Mouse (Mus musculus): ENCODE measurements around the gene Tdg. TPM values are rescaled to one million over a fixed set of nuclear protein-coding genes. Genes with fewer than 3 reads are reported as not detected.
A peak's percentile ranks its signal among the peaks of the same experiment; 100 is the strongest.
"Not testable (repeated sequence)": the region's sequence is repeated elsewhere in the genome, so short reads cannot be mapped to it uniquely, and the experiment has no call there.

The Tdg gene
- polyA plus RNA-seq (2011; ENCODE audit: insufficient read depth, insufficient read length, low read depth, missing spikeins): 105 and 119 TPM in 2 replicates

DNA sequence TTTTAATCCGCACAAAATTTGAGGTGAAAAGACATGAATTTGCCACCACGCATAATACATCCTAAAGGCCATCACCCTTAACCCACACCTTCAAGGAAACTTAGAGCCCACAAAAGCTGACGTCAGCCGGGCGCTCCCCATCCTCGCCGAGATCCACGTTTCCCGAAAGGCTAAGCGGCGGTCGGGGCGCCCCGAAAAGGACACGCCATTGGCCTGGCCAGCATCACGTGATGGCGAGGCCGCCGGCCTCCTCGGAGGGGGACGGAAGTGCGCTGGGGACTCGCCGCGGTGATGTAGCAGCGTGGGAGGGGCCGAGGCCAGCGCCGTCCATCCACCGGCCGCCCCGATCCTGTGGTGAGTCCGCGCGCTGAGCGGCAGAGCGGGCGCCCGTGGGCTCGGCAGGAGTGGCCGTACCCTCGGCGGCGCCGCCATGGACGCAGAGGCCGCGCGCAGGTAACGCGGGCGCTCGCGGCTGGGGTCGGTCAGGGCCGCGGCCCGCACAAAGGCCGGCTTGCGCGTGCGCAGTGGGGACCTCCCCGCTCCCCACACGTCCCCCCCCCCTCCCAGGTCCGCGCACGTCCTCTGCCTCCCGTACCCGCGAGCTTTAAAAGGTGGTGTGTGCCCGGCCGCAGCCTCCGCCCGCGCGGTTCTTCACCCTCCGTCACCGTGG, at the start of gene Tdg:
Gene Tdg, plus strand, starts transcription at position 243 of the 670 bp plus-strand sequence.
- peak within 1 kb of the TSS; percentile 96 for H3K9ac ChIP-seq (ENCODE audit: low read depth, poor library complexity, severe bottlenecking)
- peaks cover 11% of the 10 kb centered on the region for H3K36me3 ChIP-seq (ENCODE audit: control insufficient read depth, insufficient read depth, low read length, poor library complexity, severe bottlenecking)
- H3K27ac ChIP-seq (ENCODE audit: insufficient read depth, low read length): peak within 1 kb of the TSS; percentile 87
- H3K4me1 ChIP-seq (ENCODE audit: control insufficient read depth, insufficient read depth, low read length); H3K27me3 ChIP-seq (ENCODE audit: control insufficient read depth, insufficient read depth, low read length, poor library complexity, severe bottlenecking); H3K9me3 ChIP-seq (replicated peaks; ENCODE audit: control insufficient read depth, insufficient read depth, low read length, poor library complexity, severe bottlenecking): not testable (repeated sequence)
- H3K4me3 ChIP-seq (ENCODE audit: low read depth, low read length): peak within 1 kb of the TSS; percentile 99

DNA sequence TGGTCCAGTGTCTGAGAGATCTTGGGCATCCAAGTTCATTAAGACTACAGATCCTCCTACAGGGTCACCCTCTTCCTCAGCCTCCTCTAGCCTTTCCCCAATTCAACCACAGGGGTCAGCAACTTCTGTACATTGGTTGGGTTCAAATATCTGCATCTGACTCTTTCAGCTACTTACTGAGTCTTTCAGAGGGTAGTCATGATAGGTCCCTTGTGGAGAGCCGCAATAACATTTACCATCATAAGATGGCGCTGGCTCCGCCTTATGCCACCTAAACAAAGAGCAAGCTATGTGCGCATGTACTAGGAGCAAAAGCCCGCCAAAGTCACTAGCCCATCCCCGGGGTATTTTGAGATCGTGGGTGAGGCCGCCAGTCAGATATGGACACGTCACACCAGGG, 40.0 kb upstream of the Tdg start:
- H3K9me3 ChIP-seq (replicated peaks; ENCODE audit: control insufficient read depth, insufficient read depth, low read length, poor library complexity, severe bottlenecking); H3K27ac ChIP-seq (ENCODE audit: insufficient read depth, low read length); H3K4me1 ChIP-seq (ENCODE audit: control insufficient read depth, insufficient read depth, low read length); H3K27me3 ChIP-seq (ENCODE audit: control insufficient read depth, insufficient read depth, low read length, poor library complexity, severe bottlenecking); H3K36me3 ChIP-seq (ENCODE audit: control insufficient read depth, insufficient read depth, low read length, poor library complexity, severe bottlenecking); H3K9ac ChIP-seq (ENCODE audit: low read depth, poor library complexity, severe bottlenecking): not testable (repeated sequence)
- H3K4me3 ChIP-seq (ENCODE audit: low read depth, low read length): peak overlapping the region; percentile 32

DNA sequence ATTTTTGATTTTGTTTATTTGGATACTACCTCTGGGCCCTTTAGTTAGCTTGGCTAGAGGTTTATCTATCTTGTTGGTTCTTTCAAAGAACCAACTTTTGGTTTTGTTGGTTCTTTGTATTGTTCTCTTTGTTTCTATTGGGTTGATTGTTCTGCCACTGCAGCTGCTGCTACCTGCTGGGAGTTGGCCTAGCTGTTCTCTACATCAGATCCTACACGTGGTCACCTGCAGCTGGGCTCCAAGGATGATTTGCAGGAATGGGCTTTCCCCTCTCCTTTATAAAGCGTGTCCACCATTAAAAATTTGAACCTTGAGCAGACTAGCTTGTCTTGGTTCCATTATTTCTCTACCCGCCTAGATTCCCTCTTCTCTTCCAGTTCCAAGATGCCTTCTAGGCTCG, 35.2 kb upstream of the Tdg start:
- H3K9me3 ChIP-seq (replicated peaks; ENCODE audit: control insufficient read depth, insufficient read depth, low read length, poor library complexity, severe bottlenecking); H3K27me3 ChIP-seq (ENCODE audit: control insufficient read depth, insufficient read depth, low read length, poor library complexity, severe bottlenecking); H3K4me3 ChIP-seq (ENCODE audit: low read depth, low read length); H3K9ac ChIP-seq (ENCODE audit: low read depth, poor library complexity, severe bottlenecking); H3K4me1 ChIP-seq (ENCODE audit: control insufficient read depth, insufficient read depth, low read length); H3K27ac ChIP-seq (ENCODE audit: insufficient read depth, low read length); H3K36me3 ChIP-seq (ENCODE audit: control insufficient read depth, insufficient read depth, low read length, poor library complexity, severe bottlenecking): not testable (repeated sequence)
- 0 out of 2 replicates have a peak, but pooled peaks have one; percentile 12 for TF ChIP-seq EP300 (IDR thresholded peaks at IDR 0.05; ENCODE audit: insufficient read depth, low read depth, low read length)

DNA sequence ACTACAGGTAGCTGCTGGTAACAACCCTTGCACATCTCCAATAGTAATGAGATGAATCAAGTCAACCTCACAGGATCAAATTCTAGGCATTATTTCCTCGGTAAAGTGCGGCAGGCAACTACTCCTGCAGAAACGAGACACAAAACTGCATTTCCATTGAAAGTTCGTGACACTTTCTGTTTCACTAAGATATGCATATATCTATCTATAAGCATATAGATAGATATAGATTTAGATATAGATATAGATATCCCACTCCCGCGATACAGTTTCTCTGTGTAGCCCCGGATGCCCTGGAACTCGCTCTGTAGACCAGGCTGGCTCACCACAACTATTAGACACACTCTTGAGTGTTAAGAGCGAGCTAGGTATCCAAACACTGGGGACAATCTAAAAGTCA, 7.4 kb upstream of the Tdg start:
- TF ChIP-seq EP300 (IDR thresholded peaks at IDR 0.05; ENCODE audit: insufficient read depth, low read depth, low read length): no peak
- no peak for TF ChIP-seq CTCF (IDR thresholded peaks at IDR 0.05; ENCODE audit: low read depth, low read length)
- TF ChIP-seq POLR2A (IDR thresholded peaks at IDR 0.05; ENCODE audit: insufficient read depth, low read length): no peak
- Histone ChIP-seq H3K36me3 (ENCODE audit: control insufficient read depth, insufficient read depth, low read length, poor library complexity, severe bottlenecking) (no peaks in the 10 kb centered on the region), H3K9ac (ENCODE audit: low read depth, poor library complexity, severe bottlenecking) (peak overlapping the region; percentile 51), H3K27ac (ENCODE audit: insufficient read depth, low read length) (no peak overlapping the region), H3K9me3 (replicated peaks; ENCODE audit: control insufficient read depth, insufficient read depth, low read length, poor library complexity, severe bottlenecking) (no peaks in the 10 kb centered on the region), H3K4me3 (ENCODE audit: low read depth, low read length) (peak overlapping the region; percentile 70), H3K4me1 (ENCODE audit: control insufficient read depth, insufficient read depth, low read length) (no peaks in the 10 kb centered on the region), H3K27me3 (ENCODE audit: control insufficient read depth, insufficient read depth, low read length, poor library complexity, severe bottlenecking) (no peaks in the 10 kb centered on the region)

DNA sequence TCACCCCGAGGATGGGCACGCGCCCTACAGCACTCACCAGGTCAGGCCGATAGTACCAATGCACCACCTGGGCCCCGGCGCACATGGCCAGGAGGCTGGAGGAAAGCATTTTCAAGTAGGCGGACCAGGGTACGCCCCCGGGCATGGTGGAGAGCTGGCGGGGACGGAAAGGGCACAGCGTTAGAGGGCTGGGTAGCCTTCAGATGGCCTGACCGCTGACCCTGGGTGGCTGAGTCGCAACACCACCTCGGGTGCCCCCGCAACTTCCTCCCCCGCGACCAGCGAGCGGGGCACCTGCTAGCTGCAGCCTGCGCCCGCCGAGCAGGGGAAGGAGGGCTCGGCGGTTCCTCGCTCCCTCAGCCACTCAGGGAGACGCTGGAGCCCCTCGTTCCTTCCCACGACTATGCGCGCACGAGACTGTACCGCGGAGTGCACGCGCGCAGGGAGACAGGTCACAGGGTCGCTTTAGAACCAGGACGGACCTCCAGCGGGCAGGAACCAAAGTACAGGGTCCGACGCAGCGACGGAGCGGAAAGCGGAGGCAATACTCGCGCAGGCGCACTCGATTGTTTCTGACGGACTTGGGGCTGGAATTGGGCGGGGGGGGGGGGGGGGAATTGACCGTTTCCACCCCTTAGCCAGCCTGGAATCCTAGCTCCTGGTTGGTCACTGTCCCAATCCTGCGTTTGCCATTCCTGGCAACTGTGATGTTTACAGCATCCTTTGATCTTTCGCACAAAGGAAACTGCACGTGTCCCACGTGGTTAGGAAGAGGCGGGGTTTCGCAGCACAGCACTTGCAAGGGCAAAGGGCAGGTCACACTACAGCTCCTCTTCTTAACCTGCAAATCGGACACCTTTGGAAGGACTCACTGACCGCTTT, 6.7 kb upstream of the Tdg start, which contains the start of gene 1190007I07Rik:
Gene 1190007I07Rik, minus strand, starts transcription at position 558 of the 882 bp plus-strand sequence.
- peak within 1 kb of the TSS; percentile 89 for H3K27ac ChIP-seq (ENCODE audit: insufficient read depth, low read length)
- no peaks in the 10 kb centered on the region for H3K9me3 ChIP-seq (replicated peaks; ENCODE audit: control insufficient read depth, insufficient read depth, low read length, poor library complexity, severe bottlenecking)
- peak within 1 kb of the TSS; percentile 70 for H3K4me3 ChIP-seq (ENCODE audit: low read depth, low read length)
- H3K36me3 ChIP-seq (ENCODE audit: control insufficient read depth, insufficient read depth, low read length, poor library complexity, severe bottlenecking): no peaks in the 10 kb centered on the region
- TF ChIP-seq POLR2A (IDR thresholded peaks at IDR 0.05; ENCODE audit: insufficient read depth, low read length): peak; percentile 55
- no peak for TF ChIP-seq CTCF (IDR thresholded peaks at IDR 0.05; ENCODE audit: low read depth, low read length)
- peak; percentile 93 for TF ChIP-seq EP300 (IDR thresholded peaks at IDR 0.05; ENCODE audit: insufficient read depth, low read depth, low read length)
- no peaks in the 10 kb centered on the region for H3K4me1 ChIP-seq (ENCODE audit: control insufficient read depth, insufficient read depth, low read length)
- no peaks in the 10 kb centered on the region for H3K27me3 ChIP-seq (ENCODE audit: control insufficient read depth, insufficient read depth, low read length, poor library complexity, severe bottlenecking)
- H3K9ac ChIP-seq (ENCODE audit: low read depth, poor library complexity, severe bottlenecking): peak within 1 kb of the TSS; percentile 51

DNA sequence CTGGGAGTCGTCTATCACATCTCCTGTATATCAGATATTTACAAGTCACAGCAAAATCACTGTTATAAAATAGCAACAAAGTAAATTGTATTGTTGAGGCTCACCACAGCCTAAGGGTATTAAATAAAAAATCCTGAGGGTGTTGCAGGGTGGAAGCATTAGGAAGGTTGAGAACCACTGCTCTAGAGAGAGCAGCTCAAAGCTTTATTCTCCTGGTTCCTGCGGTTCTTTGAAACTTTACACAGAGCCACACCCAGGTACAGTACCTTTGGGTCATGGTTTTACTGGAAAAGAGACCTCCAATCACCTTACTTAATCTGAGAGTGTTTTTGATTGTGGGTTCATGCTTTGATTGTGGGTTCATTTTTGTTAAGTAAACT, 6.1 kb upstream of the Tdg start:
- H3K27me3 ChIP-seq (ENCODE audit: control insufficient read depth, insufficient read depth, low read length, poor library complexity, severe bottlenecking); H3K4me3 ChIP-seq (ENCODE audit: low read depth, low read length); H3K36me3 ChIP-seq (ENCODE audit: control insufficient read depth, insufficient read depth, low read length, poor library complexity, severe bottlenecking); H3K9me3 ChIP-seq (replicated peaks; ENCODE audit: control insufficient read depth, insufficient read depth, low read length, poor library complexity, severe bottlenecking); H3K4me1 ChIP-seq (ENCODE audit: control insufficient read depth, insufficient read depth, low read length): not testable (repeated sequence)
- H3K9ac ChIP-seq (ENCODE audit: low read depth, poor library complexity, severe bottlenecking): peak overlapping the region; percentile 1; the same call in 1 of the 2 replicates
- H3K27ac ChIP-seq (ENCODE audit: insufficient read depth, low read length): peak overlapping the region; percentile 78

All from ES-Bruce4 (cell line).